27 mouse cellular contexts compared by ENCODE assay signal in the genomic region with DNA sequence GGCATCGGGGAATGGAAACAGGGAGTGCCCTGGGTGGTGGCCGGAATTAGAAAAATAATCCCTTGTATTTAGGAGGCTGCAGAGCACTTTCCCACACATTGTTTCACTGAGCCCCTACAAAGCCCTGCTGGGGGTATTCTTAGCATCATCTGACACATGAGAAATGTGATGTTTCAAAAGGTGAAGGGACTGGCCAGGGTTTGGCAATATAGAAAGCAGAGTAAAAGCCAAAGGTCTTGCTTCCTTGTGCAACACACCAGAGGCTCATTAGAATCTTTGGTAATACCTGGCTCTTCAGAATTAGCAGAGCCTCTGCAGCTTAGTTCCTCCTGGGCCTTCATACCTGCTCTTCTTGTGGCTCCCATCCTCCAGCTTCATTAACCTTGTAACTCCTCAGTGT.
DNase-seq lines count a peak whose midpoint lies in the region; ATAC-seq lines count a peak whose summit lies in the region.
"Had no signal": no experiment of that assay in that cellular context is flagged by ENCODE, and none has a peak within 500 bp of the region (broad histone marks: within the 10 kb centered on the region; RNA-seq: fewer than 3 reads in every experiment).

No protein-coding gene starts in this region.

- H3K36me3 ChIP-seq in intestine, embryonic 15.5 days, result no peaks in the 10 kb centered on the region
- H3K36me3 ChIP-seq in kidney, embryonic 15.5 days, result no peaks in the 10 kb centered on the region
- H3K36me3 ChIP-seq: embryonic facial prominence, embryonic 10.5 days; embryonic facial prominence, embryonic 13.5 days; forebrain, embryonic 10.5 days; hindbrain, embryonic 10.5 days; hindbrain, embryonic 13.5 days had no signal

- no peak overlapping the region for H3K4me2 ChIP-seq in intestine, embryonic 15.5 days (replicated peaks)
- no peak overlapping the region for H3K4me2 ChIP-seq in kidney, embryonic 15.5 days
- H3K4me2 ChIP-seq: embryonic facial prominence, embryonic 13.5 days; forebrain, embryonic 13.5 days; heart, embryonic 11.5 days; hindbrain, embryonic 13.5 days had no signal

- H3K27me3 ChIP-seq in intestine, embryonic 15.5 days (replicated peaks), result no peaks in the 10 kb centered on the region
- H3K27me3 ChIP-seq in kidney, embryonic 15.5 days, result no peaks in the 10 kb centered on the region
- H3K27me3 ChIP-seq: embryonic facial prominence, embryonic 13.5 days; forebrain, embryonic 13.5 days; hindbrain, embryonic 13.5 days had no signal

- WGBS in intestine, embryonic 15.5 days, result 92% methylated on average over 2 of the region's 2 CpGs
- 96% methylated on average over 2 of the region's 2 CpGs for WGBS in kidney, embryonic 15.5 days

- peak; percentile 21; the same call in 1 of the 2 replicates for ATAC-seq in granulocyte monocyte progenitor cell, adult 5-6 weeks (replicated peaks; ENCODE audit: poor library complexity, severe bottlenecking)
- ATAC-seq in intestine, embryonic 15.5 days, result no peak
- no peak for ATAC-seq in kidney, embryonic 15.5 days (replicated peaks; ENCODE audit: low FRiP score)
- ATAC-seq: CD4-positive, CD25-positive, alpha-beta regulatory T cell, adult 4 months; forebrain, embryonic 13.5 days; forebrain, embryonic 16.5 days; hindbrain, embryonic 16.5 days; intestine, embryonic 16.5 days had no signal

- no peaks in the 10 kb centered on the region for H3K9me3 ChIP-seq in intestine, embryonic 15.5 days
- H3K9me3 ChIP-seq in kidney, embryonic 15.5 days (replicated peaks), result no peaks in the 10 kb centered on the region
- H3K9me3 ChIP-seq: embryonic facial prominence, embryonic 10.5 days; embryonic facial prominence, embryonic 13.5 days; forebrain, embryonic 10.5 days; forebrain, embryonic 13.5 days; hindbrain, embryonic 10.5 days; hindbrain, embryonic 13.5 days had no signal

- DNase-seq in heart, adult 11 months, result peak; percentile 71
- DNase-seq in heart, postnatal 25 days (ENCODE audit: low spot score), result no peak
- peak; percentile 40 for DNase-seq in retina, adult 2 months (ENCODE audit: low read depth, low spot score)
- no peak for DNase-seq in retina, embryonic 14.5 days (ENCODE audit: low spot score)
- DNase-seq: adrenal gland, adult 2 months; adrenal gland, postnatal 14 days; cerebellum, adult 11 months; cerebellum, adult 2 months; cerebellum, adult 9-11 months; cerebellum, postnatal 25 days; embryo, embryonic 11 days; heart, postnatal 36 days had no signal

- intact Hi-C loops in heart, postnatal 25 days (cut with DNase I), result no loop called here

- H3K27ac ChIP-seq in intestine, embryonic 15.5 days, result no peak overlapping the region
- no peak overlapping the region for H3K27ac ChIP-seq in kidney, embryonic 15.5 days
- H3K27ac ChIP-seq: embryonic facial prominence, embryonic 10.5 days; embryonic facial prominence, embryonic 13.5 days; forebrain, embryonic 10.5 days; forebrain, embryonic 13.5 days; hindbrain, embryonic 10.5 days; hindbrain, embryonic 13.5 days had no signal

- no peak overlapping the region for H3K4me3 ChIP-seq in intestine, embryonic 15.5 days (replicated peaks)
- no peak overlapping the region for H3K4me3 ChIP-seq in kidney, embryonic 15.5 days (replicated peaks)
- H3K4me3 ChIP-seq: embryonic facial prominence, embryonic 10.5 days; embryonic facial prominence, embryonic 13.5 days; erythroblast, embryonic 14.5 days; forebrain, embryonic 10.5 days; forebrain, embryonic 13.5 days; hindbrain, embryonic 10.5 days; hindbrain, embryonic 13.5 days had no signal

- H3K9ac ChIP-seq in intestine, embryonic 15.5 days, result no peak overlapping the region
- H3K9ac ChIP-seq in kidney, embryonic 15.5 days, result no peak overlapping the region
- H3K9ac ChIP-seq: embryonic facial prominence, embryonic 13.5 days; forebrain, embryonic 13.5 days; hindbrain, embryonic 13.5 days had no signal

- no peaks in the 10 kb centered on the region for H3K4me1 ChIP-seq in intestine, embryonic 15.5 days (replicated peaks)
- H3K4me1 ChIP-seq in kidney, embryonic 15.5 days, result no peaks in the 10 kb centered on the region
- H3K4me1 ChIP-seq: embryonic facial prominence, embryonic 10.5 days; embryonic facial prominence, embryonic 13.5 days had no signal

Comparison
In these comparisons a context has a peak if more than half of its experiments do, and no peak if none do; other contexts are left out.
1. DNase-seq: peak in heart, adult 11 months (single experiment) and retina, adult 2 months (single experiment); none in heart, postnatal 25 days (single experiment) and retina, embryonic 14.5 days (single experiment).